Mouse (Mus musculus) liver, embryonic 14.5 days (tissue): ENCODE data around the gene Acsbg2.

Source experiments
- CTCF ChIP-seq: IDR thresholded peaks from 2 replicates; pipeline ENCODE4 v1.5.1; 2016; ENCODE audit warnings: antibody characterized with exemption, low read depth, control low read depth
- EP300 ChIP-seq: IDR thresholded peaks from 2 replicates; pipeline ENCODE4 v1.6.1; 2016; ENCODE audit warnings: antibody characterized with exemption, low read depth

GRCm38 (mm10) chr17:56906166-56906565, 31.9 kb upstream of the Acsbg2 start:
- TF ChIP-seq CTCF = no peak
- no peak for TF ChIP-seq EP300
